Mouse (Mus musculus): ENCODE measurements around the gene Ldlrad3. TPM values are rescaled to one million over a fixed set of nuclear protein-coding genes. Genes with fewer than 3 reads are reported as not detected.

Ldlrad3 gene
- polyA plus RNA-seq, 1 experiment from 2014 or later: 4.3 TPM

GRCm38 (mm10) chr2:102099702-102100450 lies 86.3 kb downstream of the Ldlrad3 start:
- Histone ChIP-seq H3K27me3 (replicated peaks; ENCODE audit: control insufficient read depth, insufficient read depth, low read length) (no peaks in the 10 kb centered on the region), H3K9me3 (ENCODE audit: control insufficient read depth) (no peaks in the 10 kb centered on the region), H3K4me3 (ENCODE audit: low read depth, low read length) (no peak overlapping the region), H3K4me1 (replicated peaks; ENCODE audit: control insufficient read depth, insufficient read depth, low read length) (no peaks in the 10 kb centered on the region), H3K36me3 (ENCODE audit: control insufficient read depth, insufficient read depth) (no peaks in the 10 kb centered on the region), H3K27ac (ENCODE audit: low read depth, low read length) (no peak overlapping the region), H3K9ac (ENCODE audit: low read depth, low read length) (no peak overlapping the region), H3K4me2 (replicated peaks; ENCODE audit: low read depth) (no peak overlapping the region)
- TF ChIP-seq CTCF (IDR thresholded peaks at IDR 0.05; ENCODE audit: low read depth): no peak
- 71% methylated on average over 14 of the region's 14 CpGs for WGBS
- no peak for ATAC-seq

GRCm38 (mm10) chr2:102099261-102099660 lies 86.9 kb downstream of the Ldlrad3 start:
- no peak for ATAC-seq
- Histone ChIP-seq H3K9ac (ENCODE audit: low read depth, low read length) (no peak overlapping the region), H3K9me3 (ENCODE audit: control insufficient read depth) (no peaks in the 10 kb centered on the region), H3K27me3 (replicated peaks; ENCODE audit: control insufficient read depth, insufficient read depth, low read length) (no peaks in the 10 kb centered on the region), H3K4me3 (ENCODE audit: low read depth, low read length) (no peak overlapping the region), H3K4me1 (replicated peaks; ENCODE audit: control insufficient read depth, insufficient read depth, low read length) (no peaks in the 10 kb centered on the region), H3K4me2 (replicated peaks; ENCODE audit: low read depth) (no peak overlapping the region), H3K27ac (ENCODE audit: low read depth, low read length) (no peak overlapping the region), H3K36me3 (ENCODE audit: control insufficient read depth, insufficient read depth) (no peaks in the 10 kb centered on the region)
- TF ChIP-seq CTCF (IDR thresholded peaks at IDR 0.05; ENCODE audit: low read depth): no peak
- 65% methylated on average over 4 of the region's 4 CpGs for WGBS

GRCm38 (mm10) chr2:102094773-102095172 lies 91.4 kb downstream of the Ldlrad3 start:
- Histone ChIP-seq H3K36me3 (ENCODE audit: control insufficient read depth, insufficient read depth) (no peaks in the 10 kb centered on the region), H3K9ac (ENCODE audit: low read depth, low read length) (no peak overlapping the region), H3K27me3 (replicated peaks; ENCODE audit: control insufficient read depth, insufficient read depth, low read length) (no peaks in the 10 kb centered on the region), H3K4me3 (ENCODE audit: low read depth, low read length) (no peak overlapping the region), H3K4me2 (replicated peaks; ENCODE audit: low read depth) (no peak overlapping the region), H3K9me3 (ENCODE audit: control insufficient read depth) (no peaks in the 10 kb centered on the region), H3K4me1 (replicated peaks; ENCODE audit: control insufficient read depth, insufficient read depth, low read length) (no peaks in the 10 kb centered on the region), H3K27ac (ENCODE audit: low read depth, low read length) (no peak overlapping the region)
- ATAC-seq: no peak
- TF ChIP-seq CTCF (IDR thresholded peaks at IDR 0.05; ENCODE audit: low read depth): no peak
- WGBS: 77% methylated on average over 11 of the region's 11 CpGs

DNA sequence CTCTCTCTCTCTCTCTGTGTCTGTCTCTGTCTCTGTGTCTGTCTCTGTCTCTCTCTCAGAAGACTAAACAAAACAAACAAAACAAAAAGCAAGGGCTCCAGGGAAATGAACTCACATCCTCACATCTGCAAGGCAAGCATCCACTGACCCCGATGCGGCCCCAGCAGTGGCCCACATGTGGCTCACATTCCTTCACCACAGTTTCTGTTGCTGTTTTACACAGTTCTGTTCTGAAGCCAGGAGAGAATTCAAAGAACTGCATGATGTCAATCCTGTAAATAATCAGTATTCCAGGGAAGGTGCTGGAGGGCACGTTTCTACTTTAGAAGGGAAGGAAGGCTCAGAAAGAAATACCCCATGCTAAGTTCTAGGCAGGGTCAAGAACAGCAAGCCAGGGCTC lies 91.9 kb downstream of the Ldlrad3 start:
- H3K4me3 ChIP-seq (ENCODE audit: low read depth, low read length): no peak overlapping the region
- no peaks in the 10 kb centered on the region for H3K9me3 ChIP-seq (ENCODE audit: control insufficient read depth)
- 84% methylated on average over 3 of the region's 3 CpGs for WGBS
- TF ChIP-seq CTCF (IDR thresholded peaks at IDR 0.05; ENCODE audit: low read depth): no peak
- no peaks in the 10 kb centered on the region for H3K27me3 ChIP-seq (replicated peaks; ENCODE audit: control insufficient read depth, insufficient read depth, low read length)
- no peaks in the 10 kb centered on the region for H3K4me1 ChIP-seq (replicated peaks; ENCODE audit: control insufficient read depth, insufficient read depth, low read length)
- H3K9ac ChIP-seq (ENCODE audit: low read depth, low read length): no peak overlapping the region
- H3K27ac ChIP-seq (ENCODE audit: low read depth, low read length): no peak overlapping the region
- H3K36me3 ChIP-seq (ENCODE audit: control insufficient read depth, insufficient read depth): no peaks in the 10 kb centered on the region
- H3K4me2 ChIP-seq (replicated peaks; ENCODE audit: low read depth): no peak overlapping the region
- no peak for ATAC-seq

- Histone ChIP-seq H3K27ac (ENCODE audit: low read depth, low read length) (no peak overlapping the region), H3K4me1 (replicated peaks; ENCODE audit: control insufficient read depth, insufficient read depth, low read length) (no peaks in the 10 kb centered on the region), H3K36me3 (ENCODE audit: control insufficient read depth, insufficient read depth) (no peaks in the 10 kb centered on the region), H3K4me2 (replicated peaks; ENCODE audit: low read depth) (no peak overlapping the region), H3K9ac (ENCODE audit: low read depth, low read length) (no peak overlapping the region), H3K9me3 (ENCODE audit: control insufficient read depth) (no peaks in the 10 kb centered on the region), H3K27me3 (replicated peaks; ENCODE audit: control insufficient read depth, insufficient read depth, low read length) (no peaks in the 10 kb centered on the region), H3K4me3 (ENCODE audit: low read depth, low read length) (no peak overlapping the region)
- 78% methylated on average over 10 of the region's 10 CpGs for WGBS
- no peak for ATAC-seq
- TF ChIP-seq CTCF (IDR thresholded peaks at IDR 0.05; ENCODE audit: low read depth): no peak
Measured at GRCm38 (mm10) chr2:102092579-102092978, 93.6 kb downstream of the Ldlrad3 start.

- Histone ChIP-seq H3K27me3 (replicated peaks; ENCODE audit: control insufficient read depth, insufficient read depth, low read length) (no peaks in the 10 kb centered on the region), H3K27ac (ENCODE audit: low read depth, low read length) (no peak overlapping the region), H3K4me3 (ENCODE audit: low read depth, low read length) (no peak overlapping the region), H3K4me1 (replicated peaks; ENCODE audit: control insufficient read depth, insufficient read depth, low read length) (no peaks in the 10 kb centered on the region), H3K36me3 (ENCODE audit: control insufficient read depth, insufficient read depth) (no peaks in the 10 kb centered on the region; the same call in 1 of the 2 replicates), H3K9me3 (ENCODE audit: control insufficient read depth) (no peaks in the 10 kb centered on the region), H3K9ac (ENCODE audit: low read depth, low read length) (no peak overlapping the region), H3K4me2 (replicated peaks; ENCODE audit: low read depth) (no peak overlapping the region)
- 46% methylated on average over 8 of the region's 8 CpGs for WGBS
- TF ChIP-seq CTCF (IDR thresholded peaks at IDR 0.05; ENCODE audit: low read depth): peak; percentile 88
- ATAC-seq: peak; percentile 43; the same call in 1 of the 2 replicates
Measured at GRCm38 (mm10) chr2:102091516-102092350, 94.5 kb downstream of the Ldlrad3 start.

Data from intestine, postnatal 0 days (tissue).